In genomic region chr7:44647042-44647724, GRCm38 (mm10) we compare ENCODE assay signal across 8 mouse cellular contexts. TPM values are rescaled to one million over a fixed set of nuclear protein-coding genes. Genes with fewer than 3 reads are reported as not detected.
DNase-seq lines count a peak whose midpoint lies in the region; ATAC-seq and TF ChIP-seq lines count a peak whose summit lies in the region.

No protein-coding gene starts in this region.

- H3K27ac ChIP-seq in layer of hippocampus, adult 2 months: no peak overlapping the region

- ATAC-seq in megakaryocyte progenitor cell, adult 5-6 weeks (replicated peaks; ENCODE audit: poor library complexity): peak; percentile 84

- peak; percentile 92 for TF ChIP-seq CTCF in layer of hippocampus, adult 2 months (conservative IDR thresholded peaks at IDR 0.05)

- no peak overlapping the region for H3K4me3 ChIP-seq in layer of hippocampus, adult 2 months

- intact Hi-C loops in gastrocnemius, postnatal 14 days (cut with DNase I; ENCODE audit: low total_unique reads): no loop called here

- DNase-seq in heart, adult 9 months (ENCODE audit: low spot score in 2 of 2): peak; percentile 22 to 44
- no peak for DNase-seq in heart, adult 11 months
- peak; percentile 77 for DNase-seq in NIH3T3 (ENCODE audit: low read depth)
- peak; percentile 92 to 95 for DNase-seq in cerebellum, postnatal 25 days
- DNase-seq in gastrocnemius, postnatal 14 days: peak; percentile 69
- peak; percentile 72 to 86 for DNase-seq in layer of hippocampus, adult 2 months (ENCODE audit: low spot score in 2 of 2)
- peak; percentile 44 to 65 for DNase-seq in spleen, postnatal 14 days (ENCODE audit: low spot score in 2 of 2)

RNA-seq across cellular contexts. Expression of gene Myh14, which starts 23.5 kb away (rescaled TPM):
- total RNA-seq in gastrocnemius, postnatal 14 days (2021): 10 to 100 TPM; 20.6 to 24.4 TPM
- total RNA-seq in layer of hippocampus, adult 2 months (2021): 10 to 100 TPM; 30.4 TPM
- not detected in 2 replicates for total RNA-seq in megakaryocyte progenitor cell, adult 5-6 weeks (2015)
- total RNA-seq in megakaryocyte progenitor cell, adult 5-6 weeks (2017): not detected in 2 replicates

RNA-seq across cellular contexts. Expression of gene Kcnc3, which starts 56.7 kb away (rescaled TPM):
- total RNA-seq in gastrocnemius, postnatal 14 days (2021): 1 to 10 TPM; 2.9 to 3.1 TPM
- total RNA-seq in layer of hippocampus, adult 2 months (2021): 100 to 1,000 TPM; 184 to 186 TPM
- 0.25 and 0.66 TPM in 2 replicates for total RNA-seq in megakaryocyte progenitor cell, adult 5-6 weeks (2015)
- 0.04 TPM in 1 of 2 replicates, not detected in the other for total RNA-seq in megakaryocyte progenitor cell, adult 5-6 weeks (2017)

Comparison
In these comparisons a context has a peak if more than half of its experiments do, and no peak if none do; other contexts are left out.
1. RNA of gene Myh14, which starts 23.5 kb away (total RNA-seq): 30.4 TPM in layer of hippocampus, adult 2 months and 20.6 to 24.4 TPM in gastrocnemius, postnatal 14 days; not detected in megakaryocyte progenitor cell, adult 5-6 weeks; every median in the first group is over 10 times any median in the second.
2. RNA of gene Kcnc3, which starts 56.7 kb away (total RNA-seq): 184 to 186 TPM in layer of hippocampus, adult 2 months; 2.9 to 3.1 TPM in gastrocnemius, postnatal 14 days and 0.04 to 0.66 TPM in megakaryocyte progenitor cell, adult 5-6 weeks; every median in the first group is over 10 times any median in the second.